Mouse (Mus musculus) urinary bladder, postnatal 4 days (tissue): ENCODE results near the gene Apoc1.

Experiments
- DNase-seq, 2 experiments: peaks; one replicate each; pipeline ENCODE4 v3.0.0; 2021 to 2022; ENCODE audit warnings: low spot score in 2 of 2

Gene Apoc1

DNA sequence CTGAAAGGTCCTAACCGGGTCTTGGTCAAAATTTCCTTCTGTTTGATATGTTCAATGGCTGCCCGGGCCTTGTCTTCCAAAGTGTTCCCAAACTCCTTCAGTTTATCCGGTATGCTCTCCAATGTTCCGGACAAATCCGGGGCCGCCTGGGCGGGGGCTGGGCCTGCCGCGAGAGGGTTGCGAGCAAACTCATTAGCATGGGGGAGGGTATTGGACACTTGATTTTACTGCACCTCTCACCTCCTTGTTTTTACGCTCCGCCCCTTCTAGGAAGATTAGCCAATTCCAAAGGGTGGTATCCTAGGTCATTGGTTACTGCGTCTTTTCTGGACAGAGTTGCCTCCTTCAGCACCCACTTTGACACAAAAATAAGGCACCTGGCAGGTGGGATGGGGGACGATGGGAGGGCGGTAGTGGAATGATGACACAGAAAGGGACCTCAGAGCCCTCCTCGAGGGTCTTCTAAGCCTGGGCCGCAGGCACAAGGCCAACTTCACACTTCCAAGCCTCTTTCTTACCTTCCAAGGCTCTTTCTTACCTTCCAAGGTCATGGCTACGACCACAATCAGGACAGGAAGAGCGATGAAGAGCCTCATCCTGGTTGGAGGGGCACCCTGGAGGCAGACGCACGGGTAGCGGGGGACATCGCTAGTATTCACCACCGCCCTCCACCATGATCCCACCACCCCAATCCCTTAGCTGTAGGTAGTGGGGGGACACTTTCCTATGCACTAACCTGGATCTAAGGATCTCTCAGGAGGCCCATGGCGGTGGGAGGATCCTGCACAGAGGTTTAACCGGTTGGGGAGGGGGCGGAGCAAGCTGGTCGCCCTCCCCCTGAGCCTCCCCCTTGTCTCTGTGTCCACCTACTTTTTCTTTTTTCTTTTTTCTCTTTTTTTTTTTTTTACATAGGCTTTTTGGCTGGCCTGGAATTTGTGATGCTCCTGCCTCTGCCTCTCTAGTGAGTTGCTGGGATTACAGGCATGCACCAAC is at the start of gene Apoc1:
Apoc1 (minus strand) TSS at position 788 of the 993 bp plus-strand sequence.
- no peak for DNase-seq

DNA sequence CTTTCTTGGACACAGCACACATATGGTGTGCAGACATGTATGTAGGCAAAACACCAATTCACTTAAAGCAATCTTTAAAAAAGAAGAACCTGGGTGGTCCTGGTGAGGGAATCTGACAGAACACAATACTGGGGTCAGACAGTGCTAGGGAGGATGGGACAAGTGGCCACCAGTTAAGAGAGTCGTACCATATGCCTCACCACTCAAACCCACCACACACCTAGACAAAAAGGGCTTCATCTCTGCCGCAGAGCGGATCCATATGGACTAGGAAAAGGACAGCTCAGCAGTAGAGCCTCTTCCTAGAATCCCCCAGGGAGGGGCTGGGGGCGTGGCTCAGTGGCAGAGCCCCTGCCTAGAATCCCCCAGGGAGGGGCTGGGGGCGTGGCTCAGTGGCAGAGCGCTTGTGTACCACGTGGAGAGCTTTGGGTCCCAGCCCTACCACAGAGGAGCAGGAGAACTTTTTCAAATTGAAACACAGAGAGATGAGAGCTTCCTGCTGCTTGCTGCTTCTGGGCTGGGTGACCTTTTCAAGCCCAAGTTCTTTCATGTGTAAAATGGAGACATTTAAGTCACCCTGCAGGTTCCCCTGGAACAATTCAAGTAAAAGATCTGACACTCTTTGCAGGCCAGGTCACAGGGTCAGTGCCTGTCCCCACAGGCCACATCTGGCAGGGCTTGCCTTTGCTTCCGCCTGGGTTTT is 49.0 kb upstream of the Apoc1 start:
- peak in 1 of 2 experiments; percentile 54 for DNase-seq

GRCm38 (mm10) chr7:19740269-19740668 is 47.8 kb upstream of the Apoc1 start:
- DNase-seq, result no peak

GRCm38 (mm10) chr7:19738771-19739170 is 46.3 kb upstream of the Apoc1 start:
- DNase-seq, result no peak

GRCm38 (mm10) chr7:19736389-19737057 is 44.1 kb upstream of the Apoc1 start:
- no peak for DNase-seq

- DNase-seq, result no peak
Measured at GRCm38 (mm10) chr7:19734178-19734666, 41.8 kb upstream of the Apoc1 start.

DNA sequence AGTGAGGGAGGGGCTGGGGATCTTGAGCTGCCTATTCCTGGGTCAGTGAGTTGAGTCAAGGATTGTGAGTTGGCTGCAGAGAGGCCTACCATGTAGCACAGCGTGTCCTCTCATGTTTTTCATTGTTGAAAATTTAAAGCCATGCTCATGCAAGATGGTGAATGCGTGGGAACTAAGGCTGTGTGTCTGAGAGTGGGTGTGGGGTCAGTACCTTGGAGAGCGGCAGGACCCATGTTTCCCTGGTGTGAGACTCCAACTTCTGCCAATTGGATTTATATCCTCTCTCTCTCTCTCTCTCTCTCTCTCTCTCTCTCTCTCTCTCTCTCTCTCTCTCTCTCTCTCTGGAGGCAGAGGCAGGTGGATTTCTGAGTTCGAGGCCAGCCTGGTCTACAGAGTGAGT is 34.1 kb upstream of the Apoc1 start:
- DNase-seq, result no peak

DNA sequence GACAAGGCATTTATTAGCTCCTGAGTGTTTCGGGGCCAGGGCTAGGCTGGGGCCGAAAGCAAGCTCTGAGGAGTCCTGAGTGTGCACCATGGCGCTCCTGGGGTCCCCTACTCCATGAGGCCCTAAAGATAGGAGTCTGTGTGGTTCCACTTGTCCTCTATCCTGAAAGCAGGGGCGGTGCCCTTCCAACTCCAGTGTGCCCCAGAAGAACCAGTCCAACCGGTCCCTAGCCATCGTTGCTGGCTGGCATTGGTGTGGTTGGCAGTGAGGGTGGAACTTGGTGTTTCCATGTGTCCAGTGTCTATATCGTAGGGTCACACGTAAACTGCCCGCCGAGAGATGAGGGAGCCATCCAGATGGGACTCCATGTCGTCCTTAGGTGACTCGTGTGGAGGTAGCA is 31.7 kb upstream of the Apoc1 start:
- DNase-seq, result peak in 1 of 2 experiments; percentile 69

DNA sequence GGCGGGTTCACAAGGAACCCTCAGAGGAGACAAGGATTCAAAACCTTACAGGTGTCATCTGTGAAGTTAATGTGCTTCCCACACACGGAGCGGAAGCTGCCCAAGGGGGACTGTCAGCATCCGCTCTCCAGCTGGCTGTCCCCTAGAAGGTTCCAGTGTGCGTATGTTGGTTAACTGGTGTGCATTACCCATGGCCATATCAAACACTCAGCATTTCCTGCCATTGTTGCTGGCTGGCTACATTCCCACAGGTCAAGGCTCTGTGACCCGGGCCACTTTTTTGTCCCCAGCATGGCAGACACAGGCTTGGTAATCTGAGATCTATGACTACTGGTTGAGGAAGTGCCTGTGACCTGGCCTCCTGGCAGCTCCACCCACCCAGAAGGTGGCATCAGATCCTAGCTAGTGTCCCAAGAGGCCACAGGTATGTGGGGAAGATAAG is 30.3 kb upstream of the Apoc1 start:
- DNase-seq, result no peak

DNA sequence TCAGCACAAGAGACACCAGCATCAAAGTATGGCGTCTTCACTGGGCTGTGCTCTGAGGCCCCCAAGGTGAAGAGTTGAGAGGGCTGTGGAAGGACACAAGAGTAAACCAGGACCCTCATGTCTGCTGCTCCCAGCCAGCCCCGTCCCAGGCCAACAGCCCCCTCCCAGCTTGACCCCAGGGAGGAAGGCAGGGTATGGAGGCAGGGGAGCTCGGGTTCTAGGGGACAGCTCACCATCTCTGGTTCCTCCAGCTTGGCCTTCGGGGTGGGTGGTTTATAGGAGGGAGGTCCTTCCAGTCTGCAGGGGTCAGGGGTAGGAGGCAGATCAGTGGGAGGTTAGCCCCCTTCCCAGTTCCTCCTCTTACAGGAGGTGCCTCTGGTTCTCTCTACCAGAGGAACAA is 26.7 kb upstream of the Apoc1 start:
- no peak for DNase-seq

- DNase-seq, result no peak
Measured at GRCm38 (mm10) chr7:19718297-19718952, 26.0 kb upstream of the Apoc1 start.

DNA sequence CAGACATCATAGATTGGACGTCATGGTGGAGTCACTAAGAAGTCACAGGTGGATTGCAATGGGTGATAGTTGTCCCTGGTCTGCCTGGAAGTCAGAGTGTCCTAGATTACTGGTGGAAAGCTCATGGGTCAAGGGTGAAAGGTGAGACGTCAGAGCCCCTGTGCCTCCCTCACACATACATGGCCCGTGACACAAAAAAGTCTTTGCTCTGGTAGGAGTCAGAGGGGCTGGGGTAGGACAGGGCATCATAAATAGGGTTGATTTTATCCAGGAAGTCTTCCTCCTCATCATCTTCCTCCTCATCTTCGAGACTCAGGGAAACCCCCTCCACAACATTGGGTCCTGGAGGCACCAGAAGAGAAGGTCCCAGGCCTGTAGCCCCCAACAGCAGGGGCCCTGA is 24.9 kb upstream of the Apoc1 start:
- no peak for DNase-seq

DNA sequence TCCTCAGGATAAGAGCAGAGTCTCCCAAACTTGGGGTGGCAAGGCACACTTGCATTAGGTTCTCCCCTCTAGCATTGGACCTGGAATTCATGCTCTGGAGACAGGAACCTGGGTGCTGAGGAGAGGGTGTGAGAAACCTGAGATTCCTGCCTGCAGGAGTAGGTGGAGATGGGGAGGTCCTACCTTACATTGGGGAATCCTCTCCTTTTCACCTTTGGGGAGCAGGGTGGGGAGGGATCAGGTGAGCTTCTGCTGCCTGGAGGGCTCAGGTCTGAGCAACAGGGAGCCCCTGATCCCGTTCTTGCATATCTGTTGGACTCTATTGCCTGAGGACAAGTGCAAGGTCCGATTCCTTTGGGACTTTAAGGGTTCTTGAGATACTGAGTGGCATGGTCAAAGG is 24.4 kb upstream of the Apoc1 start:
- DNase-seq, result no peak

DNA sequence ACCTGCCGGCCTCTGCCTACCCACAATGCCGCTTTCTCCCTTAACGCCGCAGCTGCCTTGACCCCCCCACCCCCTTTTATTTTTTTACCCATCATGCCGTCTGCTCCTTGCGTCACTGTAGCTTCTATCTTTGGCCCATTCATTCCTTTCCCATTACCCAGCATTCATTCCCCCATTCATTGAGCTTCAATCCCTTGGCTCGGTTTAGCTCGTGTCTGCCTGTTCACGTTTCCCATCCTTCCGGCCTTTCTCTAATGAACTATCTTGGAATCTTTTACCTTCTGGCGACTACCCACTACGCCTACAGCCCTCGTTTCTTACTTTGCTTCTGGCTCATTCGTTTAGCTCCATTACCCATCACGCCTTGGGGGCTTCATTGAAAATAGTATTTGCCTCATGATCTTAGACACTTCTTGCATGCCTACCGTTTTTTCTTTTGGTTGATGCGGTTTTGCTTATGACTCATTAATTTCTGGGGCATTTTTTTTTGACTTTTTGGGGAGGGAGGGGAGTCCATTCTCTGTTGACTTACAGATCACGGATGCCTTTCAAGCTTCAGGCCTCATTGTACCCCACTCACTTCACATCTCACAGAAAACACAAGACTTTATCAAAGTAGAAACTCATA is 23.7 kb upstream of the Apoc1 start:
- no peak for DNase-seq

- DNase-seq, result peak; percentile 97 to 99
Measured at GRCm38 (mm10) chr7:19715239-19716054, 23.0 kb upstream of the Apoc1 start, which contains the start of gene Tomm40. Gene Tomm40, minus strand, starts transcription at chr7:19715438.

DNA sequence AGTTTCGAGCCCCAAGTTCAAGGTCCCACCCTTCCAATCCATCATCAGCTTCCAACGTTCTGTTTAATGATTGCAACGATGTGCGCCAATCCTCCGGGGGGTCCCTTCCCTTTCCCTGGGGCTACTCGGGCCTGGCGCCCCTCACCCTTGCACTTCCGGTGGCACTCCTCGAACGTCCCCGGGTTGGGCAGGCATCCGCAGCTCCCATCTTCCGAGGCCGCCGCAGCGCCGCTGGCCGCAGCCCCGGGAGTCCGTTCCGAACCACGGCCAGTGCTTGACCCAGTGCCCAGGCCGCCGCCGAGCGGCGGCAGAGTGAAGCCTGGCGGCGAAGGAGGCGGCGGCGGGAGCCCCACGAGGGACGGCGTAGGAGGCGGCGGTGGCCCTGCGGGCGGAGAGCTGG is 22.4 kb upstream of the Apoc1 start:
- DNase-seq, result no peak

- DNase-seq, result no peak
Measured at GRCm38 (mm10) chr7:19713598-19713997, 21.1 kb upstream of the Apoc1 start.

- DNase-seq, result no peak
Measured at GRCm38 (mm10) chr7:19713196-19713595, 20.7 kb upstream of the Apoc1 start.

DNA sequence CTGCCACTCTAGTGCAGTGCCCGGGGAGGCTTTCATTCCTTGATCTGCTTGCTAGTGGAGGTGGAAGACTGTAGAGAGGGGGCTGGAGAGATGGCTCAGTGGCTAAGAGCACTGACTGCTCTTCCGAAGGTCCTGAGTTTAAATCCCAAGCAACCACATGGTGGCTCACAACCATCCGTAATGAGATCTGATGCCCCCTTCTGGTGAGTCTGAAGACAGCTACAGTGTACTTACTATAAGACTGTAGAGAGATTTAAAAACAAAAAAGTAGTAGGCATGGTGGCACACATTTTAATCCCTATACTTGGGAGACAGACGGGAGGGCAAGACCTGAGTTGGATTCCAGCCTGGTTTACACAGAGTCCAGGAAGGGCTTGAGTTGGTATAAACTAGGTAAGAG is 20.0 kb upstream of the Apoc1 start:
- DNase-seq, result no peak

- DNase-seq, result no peak
Measured at GRCm38 (mm10) chr7:19710650-19711049, 18.2 kb upstream of the Apoc1 start.
